Mouse (Mus musculus): ENCODE results near the gene Rrbp1.

The Rrbp1 gene

DNA sequence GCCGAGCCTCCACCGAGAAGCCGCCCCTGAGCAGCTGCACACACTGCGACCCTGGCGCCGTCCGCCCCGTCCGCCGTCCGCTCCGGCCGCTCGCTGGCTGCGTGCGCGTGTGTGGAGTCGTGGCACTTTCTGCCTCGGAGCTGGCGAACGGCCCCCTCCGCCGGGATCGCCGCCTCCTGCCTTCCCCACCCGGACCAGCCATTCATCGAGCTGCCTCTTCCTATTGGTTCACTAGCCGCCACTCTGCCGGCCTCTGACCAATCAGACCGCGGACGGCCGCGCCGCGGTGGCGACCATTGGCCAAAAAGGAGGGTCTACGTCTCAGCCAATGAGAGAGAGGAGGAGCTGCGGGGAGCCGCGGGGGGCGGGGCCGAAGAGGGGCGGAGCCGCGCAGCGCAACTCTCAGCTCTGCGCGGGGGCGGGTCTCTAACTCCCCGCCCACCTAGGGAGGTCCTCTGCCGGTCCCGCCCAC lies at the start of gene Rrbp1:
Gene Rrbp1 (minus strand): TSS at position 184 of the 472 bp plus-strand sequence.
- peak; percentile 99 for DNase-seq

DNA sequence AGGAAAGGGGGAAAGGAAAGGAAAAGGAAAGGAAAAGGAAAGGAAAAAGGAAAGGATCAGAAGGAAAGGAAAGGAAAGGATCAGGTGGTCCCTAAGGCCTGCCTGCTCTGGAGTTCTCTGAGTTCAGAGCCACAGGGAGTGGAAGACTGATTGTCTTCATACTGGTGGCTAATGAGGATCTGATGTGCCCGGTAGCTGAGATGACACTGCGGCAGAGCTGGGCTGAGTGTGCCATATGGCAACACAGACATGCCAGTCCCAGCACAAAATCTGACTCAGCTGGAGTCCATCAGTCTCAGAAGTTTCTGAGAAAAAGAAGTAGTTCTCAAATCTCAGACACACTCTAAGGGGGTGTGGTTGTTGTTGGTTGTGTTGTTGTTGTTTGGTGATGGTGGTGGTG lies 46.7 kb upstream of the Rrbp1 start:
- no peak for DNase-seq

DNA sequence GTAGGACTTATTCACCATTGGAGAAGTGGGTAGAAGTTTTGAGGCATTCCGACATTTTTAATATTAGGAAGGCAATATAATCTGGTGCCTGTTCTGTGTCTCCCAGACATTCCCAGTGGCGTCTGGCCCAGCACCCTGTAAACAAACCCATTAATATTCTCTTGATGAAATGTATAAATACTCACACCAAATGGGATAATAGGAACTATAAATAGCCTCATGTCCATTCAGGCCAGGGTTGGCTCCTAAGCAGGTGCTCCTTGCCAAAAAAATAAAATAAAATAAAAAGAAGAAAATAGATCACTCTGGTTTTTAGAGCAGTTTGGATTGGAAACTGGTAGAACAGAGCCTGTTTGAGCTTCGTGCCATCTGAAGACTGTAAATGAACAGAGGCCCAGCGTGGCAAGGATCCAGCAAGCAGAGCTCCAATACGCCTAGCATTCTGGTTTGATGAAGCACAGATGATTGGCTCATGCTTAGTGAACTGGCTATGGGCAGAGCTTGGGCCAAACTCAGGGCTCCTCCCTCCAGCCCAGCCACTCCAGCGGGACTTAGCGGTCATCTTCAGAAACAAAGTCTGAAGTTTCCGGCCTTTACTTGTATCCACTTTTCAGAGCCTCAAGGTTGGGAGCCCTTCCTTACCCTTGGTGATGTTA lies 41.5 kb upstream of the Rrbp1 start:
- DNase-seq: no peak

DNA sequence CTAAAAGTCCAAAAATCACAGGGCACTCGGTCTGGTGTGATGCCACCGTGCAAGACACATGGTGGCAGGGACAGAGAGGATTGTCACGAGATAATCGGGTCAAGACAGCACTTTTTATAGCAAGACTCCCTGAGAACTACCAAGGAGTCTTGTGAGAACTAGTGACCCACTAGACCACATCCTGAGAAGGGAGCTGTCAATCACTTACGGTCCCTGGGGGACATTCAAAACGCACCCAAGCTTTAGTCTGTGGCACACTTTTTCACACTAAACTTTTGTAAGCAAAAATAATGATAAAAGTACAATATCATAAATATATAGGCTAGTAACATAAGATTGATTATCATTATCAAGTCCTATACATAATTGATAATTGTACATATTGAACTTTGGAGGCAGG lies 39.8 kb upstream of the Rrbp1 start:
- DNase-seq: no peak

DNA sequence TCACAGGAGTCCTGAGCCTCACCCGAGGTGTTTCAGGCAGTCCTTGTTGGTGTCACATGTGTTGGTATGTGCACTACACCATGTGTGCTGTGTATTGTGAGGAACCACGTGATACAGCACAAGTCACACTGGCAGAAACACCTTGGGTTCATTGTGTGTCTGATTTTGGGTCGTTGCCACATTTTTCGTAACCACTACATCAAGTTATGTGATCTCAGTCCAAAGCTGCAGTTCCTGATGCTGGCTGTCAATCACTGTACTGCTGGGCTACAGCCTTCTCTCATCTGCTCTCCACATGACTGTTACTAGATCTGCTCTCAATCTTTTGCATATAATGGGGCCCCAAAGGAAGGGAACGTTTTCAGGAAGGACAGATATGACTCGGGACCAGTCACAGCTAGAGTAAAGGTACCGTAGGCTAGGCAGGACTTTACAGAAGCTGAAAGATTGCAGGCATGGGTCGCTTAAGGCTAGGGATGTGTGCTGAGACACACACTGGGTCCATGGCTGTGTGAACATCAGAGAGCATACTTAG lies 39.1 kb upstream of the Rrbp1 start:
- no peak for DNase-seq

DNA sequence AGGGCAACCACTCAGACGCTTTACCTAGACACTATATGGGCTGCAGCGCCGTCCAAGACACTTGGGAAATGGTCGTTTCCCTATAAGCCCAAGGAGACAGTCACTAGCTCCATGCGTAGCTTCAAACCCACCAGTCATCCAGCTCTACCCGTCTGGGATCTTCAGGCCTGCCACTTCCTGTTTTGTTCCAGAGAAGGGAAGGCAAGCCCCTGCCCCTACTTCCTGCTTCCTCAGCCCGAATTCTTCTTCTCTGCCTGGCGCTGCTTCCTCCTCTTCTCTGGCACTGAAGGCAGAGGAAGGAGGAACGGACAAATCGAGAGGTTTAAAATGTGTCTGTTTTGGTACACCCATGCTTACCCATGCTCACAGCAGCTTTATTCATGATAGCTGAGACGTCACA lies 35.9 kb upstream of the Rrbp1 start:
- DNase-seq: no peak

DNA sequence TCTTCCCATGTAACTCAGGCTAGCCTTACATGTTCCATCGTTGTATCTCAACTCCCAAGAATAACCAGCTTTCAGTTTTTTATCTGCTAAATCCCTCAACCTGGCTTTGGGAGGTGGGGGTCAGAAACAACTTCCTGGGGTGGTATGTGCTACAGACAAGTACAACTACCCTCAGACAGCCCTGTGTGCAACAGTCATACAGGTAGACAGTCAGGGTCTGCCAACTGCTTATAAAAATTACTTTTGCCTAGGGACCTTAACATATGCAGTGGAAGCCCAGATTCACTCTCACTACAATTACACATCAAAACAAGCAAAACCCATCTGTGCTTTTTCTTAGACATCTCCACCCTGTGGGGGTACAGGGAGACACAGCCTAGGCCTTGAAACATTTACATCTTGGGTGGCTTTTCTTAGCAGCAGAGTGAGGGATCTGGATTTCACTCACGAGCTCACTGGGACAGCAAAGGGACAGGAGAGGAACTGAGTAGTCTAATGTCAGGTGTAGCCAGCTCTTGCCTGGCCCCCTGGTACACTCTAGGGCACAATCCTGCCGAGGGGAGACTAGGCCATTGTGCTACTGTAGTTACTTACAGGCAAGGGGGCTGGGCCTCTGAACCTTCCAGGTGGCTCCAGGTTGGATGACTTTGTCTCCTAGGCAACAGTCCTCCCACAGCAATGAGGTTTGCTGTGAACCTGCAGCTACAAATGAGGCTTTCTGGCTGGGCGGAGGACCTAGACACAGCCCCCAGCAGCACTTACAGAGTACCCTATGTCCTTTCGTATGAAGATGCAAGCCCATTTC lies 34.9 kb upstream of the Rrbp1 start:
- DNase-seq: no peak

DNA sequence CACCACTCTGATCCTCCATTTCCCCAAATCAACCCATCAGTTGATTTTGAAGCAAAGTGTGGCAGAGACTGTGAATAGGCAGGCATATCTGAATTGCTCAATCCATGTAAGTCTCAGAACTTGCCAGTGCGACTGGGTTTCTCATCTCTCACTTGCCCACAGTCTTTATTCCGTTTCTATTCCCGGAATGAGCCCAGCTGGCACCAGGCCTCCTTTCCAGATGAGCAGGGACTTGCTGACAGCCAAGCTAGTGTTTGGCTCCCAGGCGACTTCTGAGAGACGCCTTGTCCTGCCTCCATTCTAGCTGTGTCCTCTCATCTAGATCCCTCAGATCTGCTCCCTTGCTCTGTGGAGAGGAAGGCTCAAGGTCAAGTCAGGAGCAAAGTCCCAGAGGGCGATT lies 33.7 kb upstream of the Rrbp1 start:
- DNase-seq: no peak

DNA sequence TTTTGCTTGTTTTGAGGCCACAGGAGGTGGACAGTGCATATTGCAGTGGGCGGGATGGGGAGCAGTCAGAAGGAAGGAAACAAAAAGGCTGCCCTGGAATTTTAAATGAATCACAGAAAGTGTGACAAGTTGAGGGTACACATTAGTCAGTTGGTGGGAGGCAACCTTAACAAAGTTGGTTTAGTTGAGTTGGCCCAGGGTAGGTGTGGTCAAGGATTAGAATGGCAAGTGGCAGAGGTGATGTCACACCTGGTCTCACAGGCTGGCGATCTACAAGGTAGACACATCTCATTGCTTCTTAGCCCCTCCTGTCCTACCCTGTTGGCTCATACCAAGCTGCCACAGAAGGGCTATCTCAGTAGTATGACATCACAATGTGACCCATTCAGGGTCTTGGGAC lies 21.6 kb upstream of the Rrbp1 start, which contains the start of gene Banf2:
Gene Banf2 (plus strand): TSS at position 396 of the 400 bp plus-strand sequence.
- no peak for DNase-seq

DNA sequence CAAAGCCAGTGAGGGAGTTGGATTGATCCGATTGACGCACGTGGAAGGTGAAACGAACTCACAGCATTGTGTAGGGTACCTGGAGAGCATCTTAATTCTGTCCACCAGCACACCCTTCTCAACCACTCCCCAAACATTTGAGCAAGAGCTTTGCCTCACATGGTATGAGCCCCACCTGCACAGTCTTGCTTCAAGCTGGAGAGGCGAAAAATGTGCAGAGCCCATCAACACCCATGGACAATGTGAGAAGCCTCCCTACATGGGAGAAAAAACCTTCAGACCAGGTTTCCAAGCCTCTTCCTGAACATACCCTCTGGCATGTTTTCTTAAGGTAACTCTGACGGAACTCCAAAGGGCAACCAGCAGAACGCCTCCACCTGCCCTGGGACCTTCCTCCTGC lies 19.7 kb upstream of the Rrbp1 start:
- no peak for DNase-seq

DNA sequence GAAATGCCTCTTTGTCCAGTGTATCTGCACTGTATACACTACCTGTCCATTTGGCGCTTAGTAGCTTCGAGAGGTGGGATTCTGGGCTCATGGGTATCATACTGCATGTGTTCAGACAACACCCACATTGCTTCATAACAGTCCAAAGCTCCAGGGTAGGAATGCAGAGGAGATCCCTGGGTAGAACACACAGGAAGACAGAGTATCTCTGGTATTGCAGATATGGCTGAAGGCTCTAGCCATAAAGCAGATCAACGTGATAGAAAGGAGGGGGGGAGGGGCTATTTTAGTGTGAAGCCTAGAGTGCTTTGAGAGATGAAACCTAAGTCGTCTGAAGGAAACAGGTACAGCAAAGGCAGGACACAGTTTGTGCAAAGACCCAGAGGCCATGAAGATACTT lies 15.4 kb upstream of the Rrbp1 start:
- DNase-seq: no peak

DNA sequence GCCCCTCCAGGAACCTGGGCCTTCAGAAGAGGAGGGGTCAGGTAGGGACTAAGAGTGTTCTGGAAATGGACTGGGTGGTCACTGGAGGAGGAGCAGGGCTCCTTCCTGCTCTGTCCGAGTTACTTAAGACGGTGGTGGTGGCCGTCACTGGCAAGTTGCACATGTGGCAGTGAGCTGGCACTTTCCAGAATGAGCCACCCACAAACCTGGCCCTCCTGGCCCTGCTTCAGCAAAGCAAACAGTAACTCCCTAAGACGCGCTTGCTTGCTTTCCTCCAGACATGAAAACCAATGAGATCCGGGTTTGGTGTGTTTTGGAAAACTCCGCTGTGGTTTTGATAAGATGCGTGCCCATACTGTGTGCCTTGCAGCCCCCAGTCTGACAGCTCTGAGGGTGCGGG lies 14.3 kb upstream of the Rrbp1 start:
- DNase-seq: no peak

DNA sequence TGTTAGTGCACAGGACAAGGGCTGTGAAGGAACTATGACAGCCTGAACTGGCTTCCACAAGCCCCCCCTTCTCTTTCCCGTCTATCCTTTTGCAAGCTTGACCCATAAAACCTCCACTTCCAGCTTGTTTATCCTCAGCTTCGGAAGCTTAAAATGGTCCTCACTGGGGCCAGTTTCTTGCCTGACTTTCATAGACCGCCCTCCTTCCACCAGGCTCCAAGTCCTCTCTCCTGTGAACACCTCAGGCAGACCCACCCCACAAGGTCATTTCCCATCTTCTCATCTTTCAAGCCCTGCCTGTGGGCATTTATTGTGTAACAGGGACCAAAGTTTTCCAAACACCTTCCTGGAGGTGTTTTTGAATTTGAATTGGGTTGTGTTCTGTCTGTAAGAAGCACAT lies 11.4 kb upstream of the Rrbp1 start:
- no peak for DNase-seq

DNA sequence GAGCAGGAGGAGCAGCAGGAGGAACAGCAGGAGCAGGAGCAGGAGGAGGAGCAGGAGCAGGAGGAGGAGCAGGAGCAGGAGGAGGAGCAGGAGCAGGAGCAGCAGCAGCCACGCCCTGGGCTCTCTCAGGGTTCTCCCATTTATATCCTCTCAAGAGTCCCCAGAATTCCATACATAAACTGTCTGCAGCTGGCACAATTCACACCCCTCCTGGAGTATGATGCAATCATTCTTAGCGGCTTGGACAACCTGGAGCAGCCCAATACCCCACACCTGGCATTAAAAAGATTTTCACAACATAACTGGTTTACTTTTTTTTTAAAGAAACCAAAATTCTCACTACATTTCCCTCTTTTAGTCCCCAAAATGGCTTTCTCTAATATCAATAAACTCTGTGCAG lies 8.9 kb upstream of the Rrbp1 start:
- no peak for DNase-seq

DNA sequence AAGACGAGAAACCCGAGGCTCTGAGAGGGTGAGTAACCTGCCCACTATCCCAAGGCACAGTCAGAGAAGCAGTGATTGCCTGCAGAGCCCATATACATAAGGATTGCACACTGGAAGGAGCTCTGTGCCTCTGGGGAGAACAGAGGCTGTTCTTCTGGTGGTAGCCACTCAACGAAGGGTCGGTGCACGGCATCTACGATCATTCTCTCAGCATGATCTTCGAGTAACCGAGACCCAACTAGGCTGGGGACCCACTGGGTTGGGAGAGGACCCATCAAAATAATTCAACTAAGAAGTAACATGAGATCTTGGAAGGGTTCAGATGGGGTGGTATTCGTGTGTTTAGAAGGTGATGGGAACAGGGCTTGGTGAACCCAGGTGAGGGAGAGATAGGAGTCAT lies 4.8 kb upstream of the Rrbp1 start:
- DNase-seq: no peak

DNA sequence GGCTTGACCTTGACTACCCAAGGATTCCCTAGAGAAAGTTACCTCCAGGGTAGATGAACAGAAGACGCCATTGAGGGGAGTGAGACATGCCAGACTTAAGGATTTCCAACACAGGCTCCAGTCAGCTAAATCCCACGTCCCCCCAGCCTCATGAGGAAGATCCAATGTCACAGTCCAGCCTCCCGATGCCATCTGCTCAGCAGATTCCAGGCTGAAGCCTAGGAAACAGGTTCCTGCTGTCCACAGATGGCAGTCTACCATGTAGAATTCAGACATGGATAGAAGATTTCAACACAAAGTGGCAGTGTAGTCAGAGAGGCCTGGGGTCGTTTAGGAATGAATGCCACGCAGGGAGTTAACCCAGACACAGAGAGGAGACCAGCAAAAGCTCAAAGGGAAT lies 3.4 kb upstream of the Rrbp1 start:
- no peak for DNase-seq

DNA sequence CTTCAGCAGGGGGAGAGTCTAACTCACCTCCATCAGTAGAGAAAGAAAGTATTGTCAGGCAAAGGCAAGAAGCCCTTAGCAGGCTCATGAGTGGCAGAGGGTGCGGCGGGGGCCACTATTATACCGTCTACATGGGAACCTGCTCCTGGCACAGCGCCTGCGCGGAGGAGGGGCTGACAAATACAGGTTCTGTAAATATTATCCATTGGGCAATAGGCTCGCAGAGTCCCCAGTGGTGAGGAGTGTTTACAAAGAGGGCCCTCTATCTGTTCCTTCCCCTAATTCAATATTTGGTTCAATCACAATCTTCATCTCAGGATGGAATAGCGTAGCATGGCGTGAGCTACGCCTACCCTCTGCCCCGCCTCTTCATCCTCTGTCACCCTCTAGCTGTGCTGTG lies 3.0 kb upstream of the Rrbp1 start:
- DNase-seq: no peak

DNA sequence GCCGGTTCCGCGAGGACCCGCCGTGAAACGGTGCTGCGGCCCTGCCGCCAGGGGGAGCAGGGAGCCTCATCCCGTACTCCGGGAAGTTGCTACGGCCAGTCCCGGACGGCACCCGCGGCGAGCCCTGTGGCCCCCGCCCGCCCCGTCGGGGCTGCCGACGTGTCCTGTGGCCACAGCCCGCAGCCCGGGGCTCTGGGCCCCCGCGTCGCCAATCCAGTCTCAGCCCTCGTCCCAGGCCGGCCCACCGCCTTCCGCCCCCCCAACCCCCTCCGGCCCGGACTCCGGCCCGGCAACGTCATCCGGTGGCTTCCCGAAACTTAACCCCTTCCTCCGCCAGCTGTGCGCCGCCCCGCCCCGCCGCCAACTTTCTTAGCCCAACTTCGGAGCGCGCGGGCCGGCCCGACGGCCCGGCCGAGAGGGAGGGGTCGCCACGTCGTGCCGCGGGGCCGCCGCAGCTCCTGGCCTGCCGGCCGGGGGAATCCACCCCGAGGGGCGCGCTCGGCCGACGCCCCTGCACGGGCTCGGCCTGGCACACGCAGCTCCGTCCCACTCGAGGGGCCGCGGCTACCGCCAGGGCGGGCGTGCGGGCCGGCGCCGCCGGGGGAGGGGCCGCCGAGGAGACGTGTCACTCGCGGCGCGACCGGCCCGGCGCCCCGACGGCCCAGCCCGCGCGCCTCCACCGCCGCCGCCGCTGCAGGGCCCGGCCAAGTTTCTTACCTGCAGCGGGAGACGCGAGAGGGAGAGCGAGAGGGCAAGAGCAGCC lies 600 bp downstream of the Rrbp1 start:
- DNase-seq: peak; percentile 84

DNA sequence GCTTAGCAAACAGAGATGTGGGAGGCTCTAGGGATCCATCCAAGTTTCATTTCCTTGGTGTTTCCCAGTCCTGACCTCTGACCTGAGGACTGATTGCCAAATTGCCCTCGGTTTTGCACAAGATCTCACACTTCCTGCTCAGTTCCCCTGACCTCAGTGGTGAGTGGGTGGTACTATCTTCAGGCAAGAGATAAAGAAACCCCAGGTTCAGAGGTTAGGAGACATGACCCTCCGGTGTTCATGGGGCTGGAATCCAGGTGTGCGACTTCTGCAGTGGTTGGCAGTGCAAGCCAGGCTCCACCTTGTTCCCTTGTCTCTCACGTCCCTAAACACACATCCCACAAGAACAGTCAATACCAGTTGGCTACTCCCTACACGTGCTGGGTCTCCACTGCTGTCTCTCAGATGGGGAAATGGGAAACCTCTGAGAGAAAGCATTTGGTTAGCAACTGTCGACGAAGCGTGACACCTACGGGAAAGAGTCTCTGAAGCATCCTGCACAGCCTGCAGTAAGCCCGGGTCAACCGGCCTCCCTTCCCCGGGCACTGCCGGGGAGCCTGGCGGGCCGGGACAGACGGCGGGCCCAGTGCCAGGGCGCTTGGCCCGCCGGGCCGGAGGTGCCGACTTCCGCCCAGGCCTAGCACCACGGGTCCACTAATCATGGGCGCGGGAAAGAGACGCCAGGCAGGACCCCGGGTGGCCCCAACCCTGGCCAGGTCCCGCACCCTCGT lies 1.3 kb downstream of the Rrbp1 start:
- DNase-seq: peak; percentile 75

DNA sequence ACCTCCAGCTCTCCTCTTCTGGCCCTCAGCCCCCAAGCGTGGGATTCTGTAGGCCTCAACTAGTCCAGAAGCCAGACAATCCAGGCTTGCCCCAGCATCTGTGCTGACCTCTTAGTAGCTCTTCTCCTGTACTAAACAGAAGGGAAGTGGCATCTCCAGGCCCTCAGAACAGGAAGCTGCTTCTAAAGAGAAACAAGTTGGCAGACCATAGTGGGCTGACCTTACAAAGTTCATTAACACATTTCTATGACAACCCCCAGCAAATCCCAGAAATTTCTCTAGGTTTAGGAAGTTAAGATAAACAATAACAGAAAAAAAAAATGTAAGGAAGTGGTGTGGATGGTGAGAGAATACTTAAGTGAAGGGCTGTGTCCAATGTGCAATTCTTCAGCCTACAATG lies 2.0 kb downstream of the Rrbp1 start:
- DNase-seq: no peak

DNA sequence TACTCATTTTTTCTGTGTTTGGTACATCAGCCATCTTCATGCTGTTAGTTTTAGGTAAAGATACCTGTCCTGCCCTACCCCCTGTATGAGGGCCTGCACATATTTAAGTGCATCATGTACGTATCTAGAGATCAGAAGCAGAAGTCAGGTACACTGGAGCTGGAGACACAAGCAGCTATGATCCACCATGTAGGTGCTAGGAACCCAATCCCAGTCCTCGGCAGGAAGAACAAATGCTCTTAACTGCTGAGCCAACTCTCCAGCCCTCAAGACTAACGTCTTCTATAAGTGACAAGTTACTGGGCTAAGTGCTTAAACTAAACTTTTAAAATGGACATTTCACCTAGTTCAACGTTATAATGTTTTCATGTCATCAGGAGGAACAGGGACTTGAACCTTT lies 3.9 kb downstream of the Rrbp1 start:
- no peak for DNase-seq

DNA sequence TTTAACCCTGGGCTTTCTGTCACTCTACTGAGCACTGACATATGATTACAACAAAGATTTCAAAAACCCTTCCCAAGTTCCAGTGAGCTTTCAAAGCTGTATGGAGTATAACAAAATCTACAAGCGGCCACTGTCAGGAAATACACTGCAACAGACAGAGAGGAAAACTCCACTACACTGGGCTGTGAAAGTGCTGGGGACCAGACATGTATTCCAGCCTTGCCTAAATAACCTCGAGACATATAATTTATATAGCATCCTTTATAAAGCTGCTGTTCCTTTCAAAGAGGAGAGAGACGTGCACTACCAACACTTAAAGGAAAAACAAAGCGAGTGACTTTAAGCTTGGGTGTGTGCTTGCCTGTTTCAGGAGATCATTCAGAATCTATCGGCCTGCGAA lies 4.4 kb downstream of the Rrbp1 start:
- DNase-seq: no peak
